Mouse (Mus musculus) thymus, adult 2 months (tissue): ENCODE data around the gene Chd5.

Source experiments
- CTCF ChIP-seq: fragments of 200-500 bp; IDR thresholded peaks from 2 replicates; pipeline ENCODE4 v1.5.1; 2012; ENCODE audit warnings: mild to moderate bottlenecking, control low read depth, low read length, moderate library complexity, borderline replicate concordance; ENCODE audit not compliant: control insufficient read depth, poor library complexity, insufficient read depth; ENCODE audit errors: extremely low read depth
- POLR2A ChIP-seq: fragments of 200-500 bp; IDR thresholded peaks from 2 replicates; pipeline ENCODE4 v1.6.1; 2012; ENCODE audit warnings: mild to moderate bottlenecking, low read length, control low read depth, moderate library complexity; ENCODE audit not compliant: control insufficient read depth, poor library complexity, insufficient read depth; ENCODE audit errors: extremely low read depth

- TF ChIP-seq CTCF (peak; percentile 64; the same call in 1 of the 2 replicates), POLR2A (no peak)
Observed at GRCm38 (mm10) chr4:152434836-152435235, 96.4 kb downstream of the Chd5 start.
